Mouse (Mus musculus) MEL (cell line): ENCODE data around the gene Hoxa11. TPM values are rescaled to one million over a fixed set of nuclear protein-coding genes. Genes with fewer than 3 reads are reported as not detected.

Experiments used
- DNase-seq: peaks from one replicate; pipeline ENCODE4 v3.0.0; 2011; ENCODE audit warnings: low read depth, low spot score
- H3K27ac ChIP-seq: 2 replicates; pipeline ENCODE4 v1.5.1; 2012; ENCODE audit warnings: low read depth, mild to moderate bottlenecking, control low read depth, low read length, moderate library complexity; ENCODE audit not compliant: control insufficient read depth
- H3K27me3 ChIP-seq, 2 experiments: fragments of 150-350 bp in 1 of 2; sonication (generic) in 1 of 2; 2 replicates each; pipeline ENCODE4 v1.6.1; 2012; ENCODE audit warnings: low read length in 2 of 2, mild to moderate bottlenecking in 2 of 2, improper control_type of control experiment in 1 of 2, moderate library complexity in 1 of 2; ENCODE audit not compliant: insufficient read depth in 2 of 2, control insufficient read depth in 1 of 2
- H3K36me3 ChIP-seq, 2 experiments: 2 replicates each; pipeline ENCODE4 v1.6.1; 2012 to 2014; ENCODE audit warnings: low read length in 2 of 2, improper control_type of control experiment in 1 of 2, inconsistent platforms in 1 of 2, mild to moderate bottlenecking in 1 of 2; ENCODE audit not compliant: insufficient read depth in 2 of 2, control insufficient read depth in 1 of 2
- H3K4me1 ChIP-seq, 2 experiments: fragments of 150-350 bp in 1 of 2; sonication (generic) in 1 of 2; 2 replicates each; pipeline ENCODE4 v1.6.1; 2012; ENCODE audit warnings: low read length in 2 of 2, improper control_type of control experiment in 1 of 2, mild to moderate bottlenecking in 1 of 2; ENCODE audit not compliant: insufficient read depth in 2 of 2, control insufficient read depth in 1 of 2
- H3K4me3 ChIP-seq, 2 experiments: fragments of 150-350 bp in 1 of 2; sonication (generic) in 1 of 2; 2 replicates each; pipeline ENCODE4 v1.5.1; 2012; ENCODE audit warnings: low read depth in 2 of 2, low read length in 2 of 2, mild to moderate bottlenecking in 2 of 2, moderate library complexity in 2 of 2, control low read depth in 1 of 2, improper control_type of control experiment in 1 of 2; ENCODE audit not compliant: control insufficient read depth in 1 of 2, insufficient read depth in 1 of 2
- H3K79me2 ChIP-seq: 2 replicates; pipeline ENCODE4 v1.6.1; 2012; ENCODE audit warnings: mild to moderate bottlenecking, low read length, moderate library complexity; ENCODE audit not compliant: control insufficient read depth, poor library complexity, insufficient read depth
- H3K9ac ChIP-seq: 2 replicates; pipeline ENCODE4 v1.6.1; 2012; ENCODE audit warnings: low read depth, mild to moderate bottlenecking, control low read depth, low read length, moderate library complexity; ENCODE audit not compliant: control insufficient read depth, poor library complexity, severe bottlenecking
- H3K9me3 ChIP-seq: fragments of 150-350 bp; sonication (generic); replicated peaks from 2 replicates; pipeline ENCODE4 v1.6.1; 2012; ENCODE audit warnings: mild to moderate bottlenecking, low read length, improper control_type of control experiment, moderate library complexity; ENCODE audit not compliant: insufficient read depth
- BHLHE40 ChIP-seq: IDR thresholded peaks from 2 replicates; pipeline ENCODE4 v1.6.1; 2012; ENCODE audit warnings: low read depth, mild to moderate bottlenecking, inconsistent platforms, low read length, improper control_type of control experiment, borderline replicate concordance
- CHD2 ChIP-seq: IDR thresholded peaks from 2 replicates; pipeline ENCODE4 v1.6.1; 2011; ENCODE audit warnings: low read length, improper control_type of control experiment
- CTCF ChIP-seq, 3 experiments: IDR thresholded peaks in 2 of 3; conservative IDR thresholded peaks in 1 of 3; 2 replicates each; pipeline ENCODE4 v1.5.1; 2011 to 2012; ENCODE audit warnings: low read length in 3 of 3, low read depth in 2 of 3, mild to moderate bottlenecking in 2 of 3, improper control_type of control experiment in 1 of 3, inconsistent platforms in 1 of 3, mixed read lengths in 1 of 3, moderate library complexity in 1 of 3; ENCODE audit not compliant: control insufficient read depth in 1 of 3, insufficient read depth in 1 of 3, poor library complexity in 1 of 3, severe bottlenecking in 1 of 3
- GABPA ChIP-seq: IDR thresholded peaks from 2 replicates; pipeline ENCODE4 v1.6.1; 2012; ENCODE audit warnings: low read depth, mild to moderate bottlenecking, inconsistent platforms, low read length, improper control_type of control experiment, moderate library complexity
- GATA1 ChIP-seq: IDR thresholded peaks from 2 replicates; pipeline ENCODE4 v1.6.1; 2011; ENCODE audit warnings: low read depth, low read length, improper control_type of control experiment
- HCFC1 ChIP-seq: IDR thresholded peaks from 2 replicates; pipeline ENCODE4 v1.6.1; 2012; ENCODE audit warnings: low read depth, mild to moderate bottlenecking, inconsistent platforms, low read length, improper control_type of control experiment, moderate library complexity
- KAT2A ChIP-seq: conservative IDR thresholded peaks from 2 replicates; pipeline ENCODE4 v1.6.1; 2012; ENCODE audit warnings: low read depth, low read length, improper control_type of control experiment, inconsistent platforms
- MAFK ChIP-seq: IDR thresholded peaks from 2 replicates; pipeline ENCODE4 v1.6.1; 2011; ENCODE audit warnings: low read depth, mild to moderate bottlenecking, low read length, improper control_type of control experiment, borderline replicate concordance
- MAX ChIP-seq: IDR thresholded peaks from 2 replicates; pipeline ENCODE4 v1.6.1; 2011; ENCODE audit warnings: low read length, improper control_type of control experiment
- MEF2A ChIP-seq: IDR thresholded peaks from 2 replicates; pipeline ENCODE4 v1.6.1; 2014; ENCODE audit warnings: low read depth, mild to moderate bottlenecking, inconsistent platforms, low read length, improper control_type of control experiment; ENCODE audit not compliant: poor library complexity, insufficient replicate concordance, severe bottlenecking; ENCODE audit errors: extremely low read depth
- MYC ChIP-seq: IDR thresholded peaks from 2 replicates; pipeline ENCODE4 v1.6.1; 2011; ENCODE audit warnings: low read depth, mild to moderate bottlenecking, low read length, improper control_type of control experiment, moderate library complexity
- NELFE ChIP-seq: IDR thresholded peaks from 2 replicates; pipeline ENCODE4 v1.6.1; 2011; ENCODE audit warnings: low read depth, low read length, improper control_type of control experiment
- NRF1 ChIP-seq: IDR thresholded peaks from 2 replicates; pipeline ENCODE4 v1.6.1; 2014; ENCODE audit warnings: low read depth, mild to moderate bottlenecking, inconsistent platforms, low read length, improper control_type of control experiment, moderate library complexity; ENCODE audit not compliant: poor library complexity, insufficient read depth, severe bottlenecking
- POLR2A ChIP-seq, 2 experiments: IDR thresholded peaks; 2 replicates each; pipeline ENCODE4 v1.6.1; 2011 to 2012; ENCODE audit warnings: low read length in 2 of 2, mild to moderate bottlenecking in 2 of 2, control low read depth in 1 of 2, improper control_type of control experiment in 1 of 2, low read depth in 1 of 2, moderate library complexity in 1 of 2; ENCODE audit not compliant: control insufficient read depth in 1 of 2, insufficient read depth in 1 of 2, poor library complexity in 1 of 2
- POLR2AphosphoS2 ChIP-seq: IDR thresholded peaks from 2 replicates; pipeline ENCODE4 v1.6.1; 2011; ENCODE audit warnings: low read length, improper control_type of control experiment
- RAD21 ChIP-seq: IDR thresholded peaks from 2 replicates; pipeline ENCODE4 v1.6.1; 2011; ENCODE audit warnings: mild to moderate bottlenecking, low read depth, low read length, improper control_type of control experiment
- RCOR1 ChIP-seq: IDR thresholded peaks from 2 replicates; pipeline ENCODE4 v1.6.1; 2012; ENCODE audit warnings: low read depth, mild to moderate bottlenecking, inconsistent platforms, low read length, improper control_type of control experiment
- SMC3 ChIP-seq: IDR thresholded peaks from 2 replicates; pipeline ENCODE4 v1.6.1; 2011; ENCODE audit warnings: low read depth, low read length, improper control_type of control experiment
- TCF12 ChIP-seq: IDR thresholded peaks from 2 replicates; pipeline ENCODE4 v1.6.1; 2014; ENCODE audit warnings: low read depth, mild to moderate bottlenecking, inconsistent platforms, low read length, improper control_type of control experiment, moderate library complexity
- USF2 ChIP-seq, 2 experiments: IDR thresholded peaks; 2 replicates each; pipeline ENCODE4 v1.6.1; 2011 to 2012; ENCODE audit warnings: improper control_type of control experiment in 2 of 2, low read length in 2 of 2, borderline replicate concordance in 1 of 2, inconsistent platforms in 1 of 2, low read depth in 1 of 2, mild to moderate bottlenecking in 1 of 2; ENCODE audit not compliant: insufficient read depth in 1 of 2
- ZC3H11A ChIP-seq: IDR thresholded peaks from 2 replicates; pipeline ENCODE4 v1.6.1; 2012; ENCODE audit warnings: low read depth, mild to moderate bottlenecking, inconsistent platforms, low read length, improper control_type of control experiment
- ZKSCAN1 ChIP-seq: IDR thresholded peaks from 2 replicates; pipeline ENCODE4 v1.6.1; 2012; ENCODE audit warnings: low read depth, mild to moderate bottlenecking, inconsistent platforms, low read length, improper control_type of control experiment, moderate library complexity
- ZNF384 ChIP-seq: IDR thresholded peaks from 2 replicates; pipeline ENCODE4 v1.6.1; 2012; ENCODE audit warnings: low read depth, mild to moderate bottlenecking, inconsistent platforms, low read length, improper control_type of control experiment
- polyA plus RNA-seq, 2 experiments: library from polyadenylated mRNA; stranded (reverse) in 1 of 2; unstranded in 1 of 2; fragments of >175 nt in 1 of 2; fragments of >200 nt in 1 of 2; gene quantifications; 2 replicates each; pipeline versions ENCODE4 v1.2.1 to v1.2.4; 2012; ENCODE audit warnings: low replicate concordance in 2 of 2, low read depth in 1 of 2; ENCODE audit not compliant: insufficient read length in 2 of 2, insufficient read depth in 1 of 2, missing spikeins in 1 of 2
- total RNA-seq: library from RNA; depleted of rRNA; stranded (reverse); fragments of 300-350 nt; gene quantifications from 2 replicates; pipeline ENCODE4 v1.2.3, GENCODE M21; 2012

Hoxa11 gene
- total and polyA plus RNA-seq, 3 experiments: not detected

DNA sequence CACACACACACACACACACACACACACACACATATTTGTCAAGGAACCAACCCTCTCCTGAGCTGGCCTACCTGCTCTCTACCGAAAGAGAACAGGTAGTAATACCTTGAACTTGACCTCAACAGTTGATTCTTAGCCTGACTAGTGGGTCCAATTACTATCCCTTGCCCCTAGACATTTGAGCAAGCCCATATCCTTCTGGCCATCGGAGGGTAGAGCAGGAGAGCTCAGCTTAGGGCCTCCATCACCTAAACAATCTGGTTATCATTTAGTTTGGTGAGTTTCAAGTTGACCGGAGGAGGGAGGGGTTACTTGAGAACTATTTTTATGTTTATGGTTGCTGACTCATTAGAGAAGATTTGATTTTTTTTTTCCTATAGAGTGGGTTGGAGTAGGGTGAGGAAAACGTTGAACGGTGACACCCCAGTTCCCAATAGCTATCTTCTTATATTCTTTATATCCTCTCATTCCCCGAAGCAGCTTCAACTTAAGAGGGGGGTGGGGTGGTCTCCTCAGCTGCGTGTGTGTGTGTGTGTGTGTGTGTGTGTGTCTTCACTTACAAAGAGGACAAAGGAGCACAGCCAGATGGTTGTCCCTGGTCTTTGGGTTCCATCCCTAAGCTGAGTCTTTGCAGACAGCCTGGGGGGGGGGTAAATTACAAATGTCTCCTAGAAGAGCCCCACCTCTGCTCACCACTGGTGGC lies 5.7 kb upstream of the Hoxa11 start:
- no peaks in the 10 kb centered on the region for H3K4me1 ChIP-seq
- no peak for TF ChIP-seq MEF2A
- TF ChIP-seq MAFK: no peak
- TF ChIP-seq ZKSCAN1: no peak
- no peak for TF ChIP-seq POLR2AphosphoS2
- TF ChIP-seq RCOR1: no peak
- no peak for TF ChIP-seq NRF1
- TF ChIP-seq NELFE: no peak
- TF ChIP-seq KAT2A: no peak
- TF ChIP-seq CHD2: no peak
- no peak for TF ChIP-seq GABPA
- TF ChIP-seq BHLHE40: no peak
- no peak for TF ChIP-seq ZC3H11A
- TF ChIP-seq RAD21: no peak
- TF ChIP-seq CTCF (IDR thresholded peaks at IDR 0.05 in 2 of 3, conservative IDR thresholded peaks at IDR 0.05 in 1 of 3; ENCODE audit: control insufficient read depth in 1 of 3, insufficient read depth in 1 of 3, low read depth in 2 of 3, low read length in 3 of 3, poor library complexity in 1 of 3, severe bottlenecking in 1 of 3): no peak
- TF ChIP-seq GATA1: no peak
- no peak for TF ChIP-seq POLR2A (IDR thresholded peaks at IDR 0.05; ENCODE audit: control insufficient read depth in 1 of 2, insufficient read depth in 1 of 2, low read depth in 1 of 2, low read length in 2 of 2, poor library complexity in 1 of 2)
- no peak for TF ChIP-seq HCFC1
- TF ChIP-seq MAX: no peak
- H3K9ac ChIP-seq: no peak overlapping the region
- no peaks in the 10 kb centered on the region for H3K27me3 ChIP-seq
- H3K9me3 ChIP-seq: no peaks in the 10 kb centered on the region
- DNase-seq: no peak
- no peak overlapping the region for H3K4me3 ChIP-seq
- H3K27ac ChIP-seq: no peak overlapping the region
- H3K36me3 ChIP-seq: no peaks in the 10 kb centered on the region
- no peaks in the 10 kb centered on the region for H3K79me2 ChIP-seq

DNA sequence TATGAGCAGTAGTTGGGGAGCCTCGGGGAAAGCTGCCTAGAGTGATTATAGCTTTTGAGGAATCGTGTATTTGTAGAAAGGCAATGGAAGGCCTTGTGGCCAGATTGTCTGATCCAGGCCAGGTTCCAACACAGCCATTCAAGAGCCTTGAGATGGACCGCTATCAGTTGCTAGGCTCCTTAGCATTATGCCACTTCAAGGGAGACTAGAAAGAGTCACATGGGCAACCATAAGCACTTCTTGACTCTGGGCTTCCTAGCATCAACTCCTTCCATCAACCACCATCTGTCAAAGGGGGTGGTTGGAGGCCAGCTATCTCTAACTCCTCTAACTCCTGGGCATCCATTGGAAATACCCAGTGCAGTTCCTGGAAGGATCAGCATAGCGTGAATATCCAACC lies 4.2 kb upstream of the Hoxa11 start:
- H3K9ac ChIP-seq: no peak overlapping the region
- no peak for DNase-seq
- H3K27ac ChIP-seq: no peak overlapping the region
- no peak overlapping the region for H3K4me3 ChIP-seq
- no peaks in the 10 kb centered on the region for H3K36me3 ChIP-seq
- no peaks in the 10 kb centered on the region for H3K79me2 ChIP-seq
- TF ChIP-seq TCF12: no peak
- TF ChIP-seq GATA1: no peak
- no peak for TF ChIP-seq POLR2AphosphoS2
- no peak for TF ChIP-seq ZC3H11A
- TF ChIP-seq MYC: no peak
- no peak for TF ChIP-seq USF2 (IDR thresholded peaks at IDR 0.05; ENCODE audit: borderline replicate concordance in 1 of 2, insufficient read depth in 1 of 2, low read depth in 1 of 2, low read length in 2 of 2)
- TF ChIP-seq ZNF384: no peak
- no peak for TF ChIP-seq SMC3
- H3K27me3 ChIP-seq: no peaks in the 10 kb centered on the region
- H3K9me3 ChIP-seq: no peaks in the 10 kb centered on the region
- no peaks in the 10 kb centered on the region for H3K4me1 ChIP-seq
